Mouse (Mus musculus): ENCODE data around the gene Atrnl1.
"Not testable (repeated sequence)": the region's sequence is repeated elsewhere in the genome, so short reads cannot be mapped to it uniquely, and the experiment has no call there.

The Atrnl1 gene

GRCm38 (mm10) chr19:57610058-57610475 is 767 bp upstream of the Atrnl1 start:
- DNase-seq, result no peak

- peak; percentile 62 for DNase-seq
Measured at GRCm38 (mm10) chr19:57611291-57612178, 701 bp downstream of the Atrnl1 start.

GRCm38 (mm10) chr19:57612179-57612472 is 1.3 kb downstream of the Atrnl1 start:
- peak in 1 of 2 experiments; percentile 15 for DNase-seq

GRCm38 (mm10) chr19:57615972-57616621 is 5.3 kb downstream of the Atrnl1 start:
- DNase-seq, result no peak

- no peak for DNase-seq
Measured at GRCm38 (mm10) chr19:57619088-57619487, 8.3 kb downstream of the Atrnl1 start.

GRCm38 (mm10) chr19:57621814-57622213 is 11.0 kb downstream of the Atrnl1 start:
- DNase-seq, result no peak

GRCm38 (mm10) chr19:57625738-57626137 is 14.9 kb downstream of the Atrnl1 start:
- no peak for DNase-seq

- no peak for DNase-seq
Measured at GRCm38 (mm10) chr19:57627251-57627650, 16.4 kb downstream of the Atrnl1 start.

GRCm38 (mm10) chr19:57642536-57642935 is 31.7 kb downstream of the Atrnl1 start:
- peak; percentile 9 to 18 for DNase-seq

- DNase-seq, result peak in 1 of 2 experiments; percentile 24
Measured at GRCm38 (mm10) chr19:57642980-57643379, 32.1 kb downstream of the Atrnl1 start.

- DNase-seq, result no peak
Measured at GRCm38 (mm10) chr19:57648202-57648943, 37.5 kb downstream of the Atrnl1 start.

- DNase-seq, result no peak
Measured at GRCm38 (mm10) chr19:57648944-57649271, 38.1 kb downstream of the Atrnl1 start.

GRCm38 (mm10) chr19:57655083-57655482 is 44.2 kb downstream of the Atrnl1 start:
- DNase-seq, result peak; percentile 79 to 86

- peak; percentile 9 to 24 for DNase-seq
Measured at GRCm38 (mm10) chr19:57655491-57655890, 44.7 kb downstream of the Atrnl1 start.

GRCm38 (mm10) chr19:57657426-57658087 is 46.7 kb downstream of the Atrnl1 start:
- no peak for DNase-seq

- no peak for DNase-seq
Measured at GRCm38 (mm10) chr19:57658111-57659091, 47.6 kb downstream of the Atrnl1 start.

GRCm38 (mm10) chr19:57667011-57667410 is 56.2 kb downstream of the Atrnl1 start:
- no peak for DNase-seq

- no peak for DNase-seq
Measured at GRCm38 (mm10) chr19:57667946-57668345, 57.1 kb downstream of the Atrnl1 start.

GRCm38 (mm10) chr19:57679455-57679854 is 68.6 kb downstream of the Atrnl1 start:
- DNase-seq, result no peak

- peak in 1 of 2 experiments; percentile 8 for DNase-seq
Measured at GRCm38 (mm10) chr19:57686596-57686995, 75.8 kb downstream of the Atrnl1 start.

- no peak for DNase-seq
Measured at GRCm38 (mm10) chr19:57692566-57692965, 81.7 kb downstream of the Atrnl1 start.

GRCm38 (mm10) chr19:57696781-57697180 is 85.9 kb downstream of the Atrnl1 start:
- DNase-seq, result not testable (repeated sequence)

All from cerebellum, postnatal 14 days (tissue).